Mouse (Mus musculus): ENCODE measurements around the gene Vash2.

DNA sequence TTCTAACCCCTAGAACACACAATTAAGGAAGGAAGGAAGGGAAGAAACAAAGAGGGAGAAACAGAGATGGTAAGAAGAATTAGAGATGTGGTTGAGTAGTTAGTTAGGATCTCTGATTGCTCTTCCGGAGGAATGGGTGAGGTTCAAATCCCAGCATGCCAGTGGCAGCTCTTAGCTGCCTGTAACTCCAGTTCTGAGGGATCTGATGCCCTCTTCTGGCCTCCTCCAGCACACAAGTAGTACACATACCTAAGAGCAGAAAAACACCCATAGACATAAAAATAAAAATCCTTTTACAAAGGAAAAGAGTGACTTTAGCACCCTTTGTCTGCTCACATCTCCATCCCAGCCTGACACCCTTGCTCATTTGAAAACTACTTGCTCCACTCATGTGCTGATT is 66.5 kb downstream of the Vash2 start:
- TF ChIP-seq POLR2A (IDR thresholded peaks at IDR 0.05; ENCODE audit: low read depth, low read length) (no peak), KAT2A (IDR thresholded peaks at IDR 0.05; ENCODE audit: insufficient replicate concordance, low read length) (no peak)
